Mouse (Mus musculus) layer of hippocampus, adult 11-12 months (tissue): ENCODE results near the gene Ccdc162.
A peak's percentile ranks its signal among the peaks of the same experiment; 100 is the strongest.

Experiments
- DNase-seq: peaks from one replicate; pipeline ENCODE4 v3.0.0; 2022; ENCODE audit warnings: low spot score

Gene Ccdc162

GRCm38 (mm10) chr10:41635276-41636033, 81.0 kb downstream of the Ccdc162 start:
- no peak for DNase-seq

DNA sequence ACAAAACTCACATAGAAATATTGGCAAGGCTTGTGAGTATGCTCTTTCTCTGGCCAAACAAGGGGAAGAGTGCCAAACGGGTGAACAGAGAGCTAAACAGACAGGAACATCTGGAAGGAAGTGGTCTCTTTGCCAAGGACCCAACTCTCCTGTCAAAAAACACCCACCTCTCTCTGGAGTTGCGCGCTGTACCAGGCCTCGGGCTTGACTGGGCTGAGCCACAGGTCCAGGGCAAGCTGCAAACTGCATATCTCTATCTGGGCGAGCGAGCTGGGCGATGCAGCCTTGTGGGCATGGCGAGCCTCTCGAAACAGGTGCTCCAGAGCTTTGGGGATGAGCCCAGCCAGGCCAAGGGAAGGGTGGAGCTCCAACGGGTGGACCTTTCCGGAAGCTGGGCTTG, 82.6 kb downstream of the Ccdc162 start:
- DNase-seq: no peak

DNA sequence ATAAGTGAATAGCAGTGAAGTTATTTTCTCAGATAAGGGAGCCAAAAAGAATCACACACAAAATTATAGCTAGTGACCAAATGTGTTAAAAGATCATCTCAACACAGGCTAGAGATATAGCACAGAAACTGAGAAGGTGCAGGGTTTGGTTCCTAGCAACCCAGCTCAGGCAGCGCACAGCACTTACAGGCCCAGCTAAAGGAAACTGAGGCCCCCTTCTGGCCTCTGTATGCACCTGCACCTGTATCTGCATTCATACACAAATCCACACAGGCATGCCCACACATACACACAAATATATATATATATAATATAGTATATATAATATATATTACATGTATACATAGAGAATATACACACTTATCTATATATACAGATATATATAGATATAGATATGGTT, 84.4 kb downstream of the Ccdc162 start:
- DNase-seq: no peak

- DNase-seq: no peak
These were observed 89.4 kb downstream of the Ccdc162 start for GRCm38 (mm10) chr10:41626996-41627395.

- no peak for DNase-seq
These were observed 96.4 kb downstream of the Ccdc162 start for GRCm38 (mm10) chr10:41619988-41620387.

DNA sequence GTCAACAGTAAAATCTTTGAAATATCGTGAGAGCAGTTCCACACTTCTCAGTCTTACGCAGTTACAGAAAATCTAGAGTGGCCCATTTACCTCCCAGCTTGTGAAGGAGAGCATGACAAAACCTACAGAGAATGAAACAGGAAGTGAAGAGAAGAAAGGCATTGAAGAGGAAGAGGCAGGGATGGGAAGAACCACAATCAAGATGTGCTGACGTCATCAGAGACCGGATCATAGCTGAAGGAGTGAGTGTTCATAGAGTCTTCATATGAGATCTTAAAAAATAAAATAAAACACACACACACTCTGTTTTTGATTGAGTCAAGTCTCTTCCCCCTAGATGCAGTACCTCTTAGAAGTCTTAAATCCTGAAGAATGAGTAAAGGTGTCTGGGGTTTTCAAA, 100.9 kb downstream of the Ccdc162 start:
- no peak for DNase-seq

DNA sequence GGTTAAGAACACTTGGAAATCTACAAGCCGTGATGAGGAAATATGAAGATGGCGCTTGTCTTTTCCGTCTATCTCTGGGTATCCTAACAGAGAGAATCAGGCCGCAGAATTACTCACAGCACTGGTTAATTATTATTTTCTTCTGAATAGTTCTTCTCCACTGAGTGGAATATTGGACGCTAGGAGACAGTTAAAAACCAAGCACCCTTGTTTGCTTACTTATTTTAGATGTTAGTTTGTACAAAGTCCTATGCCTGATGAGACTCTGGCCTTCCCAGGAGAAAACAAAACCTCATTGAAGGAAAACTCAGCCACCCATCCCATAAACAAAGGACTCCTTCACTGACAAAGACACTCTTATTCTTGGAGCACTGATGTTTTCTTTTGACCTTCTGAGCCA, 104.5 kb downstream of the Ccdc162 start:
- DNase-seq: no peak

GRCm38 (mm10) chr10:41609475-41609874, 107.0 kb downstream of the Ccdc162 start:
- no peak for DNase-seq

- no peak for DNase-seq
These were observed 107.9 kb downstream of the Ccdc162 start for GRCm38 (mm10) chr10:41608485-41608884.

- DNase-seq: no peak
These were observed 113.8 kb downstream of the Ccdc162 start for GRCm38 (mm10) chr10:41602667-41603066.

DNA sequence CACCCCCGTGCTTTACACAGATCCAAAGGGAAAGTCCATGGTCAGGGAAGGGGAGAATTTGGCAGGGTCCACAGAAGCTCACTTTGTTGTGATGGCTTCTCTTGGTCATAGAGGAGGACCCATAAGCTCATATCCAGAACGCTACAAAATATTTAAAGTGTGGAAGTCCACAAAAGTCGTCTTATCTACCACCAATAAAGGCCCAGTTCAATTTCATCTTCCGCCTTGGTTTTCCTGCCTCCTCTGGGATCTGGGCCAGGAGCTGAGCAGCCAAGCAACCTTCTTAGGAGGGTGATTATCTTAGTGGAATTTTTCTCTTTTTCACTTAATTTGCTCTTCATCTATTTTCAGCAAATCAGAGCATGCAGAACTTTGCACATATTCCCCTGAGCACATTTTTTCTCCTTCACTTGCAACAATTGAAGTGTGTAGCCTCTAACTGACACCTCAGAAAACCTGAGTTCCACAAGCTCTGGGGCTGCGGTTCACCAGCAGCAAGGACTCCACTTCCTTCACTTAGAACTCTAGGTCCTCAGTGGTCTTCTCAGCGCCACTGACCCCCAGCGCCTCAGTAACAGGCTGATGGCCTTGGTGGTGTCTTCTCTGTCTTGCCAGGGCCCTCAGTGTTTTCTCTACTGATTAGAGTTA, 114.4 kb downstream of the Ccdc162 start:
- no peak for DNase-seq

DNA sequence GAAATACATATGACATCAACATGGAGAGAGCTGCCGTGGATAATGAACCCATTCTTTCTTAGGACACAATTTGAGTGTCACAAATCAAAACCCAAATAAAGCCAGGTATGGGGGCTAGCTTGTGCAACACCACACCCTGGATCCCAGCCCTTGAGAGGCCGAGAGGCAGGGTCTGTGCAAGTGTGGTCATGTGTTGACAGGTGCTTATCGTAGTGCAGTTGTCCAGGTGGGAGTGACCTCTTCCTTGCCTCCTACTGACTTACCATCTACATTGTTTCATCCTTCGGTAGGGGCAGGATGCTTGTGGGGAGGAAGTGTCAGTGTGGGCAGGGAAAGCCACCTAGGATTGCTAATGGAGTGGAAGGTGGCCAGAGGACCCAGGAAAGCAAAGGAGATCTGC, 115.1 kb downstream of the Ccdc162 start:
- DNase-seq: no peak

DNA sequence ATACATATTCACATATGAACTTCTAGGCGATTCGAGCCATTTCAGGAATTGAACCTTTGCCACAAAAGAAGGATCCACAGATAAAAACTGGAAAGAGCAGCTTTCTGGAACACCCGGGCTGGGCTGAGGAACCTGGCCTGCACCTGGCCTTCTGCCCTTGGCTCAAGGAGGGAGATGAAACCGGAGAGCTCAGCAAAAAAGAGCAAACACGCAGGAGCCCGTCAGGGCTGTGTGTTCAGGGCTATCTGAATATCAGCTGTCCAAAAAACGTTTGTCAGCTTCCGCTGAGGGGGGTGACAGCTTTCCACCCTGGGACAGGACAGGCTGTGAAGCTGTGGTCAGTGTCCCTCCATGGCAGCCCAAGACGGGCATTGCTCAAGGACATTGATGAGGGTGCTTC, 117.4 kb downstream of the Ccdc162 start:
- DNase-seq: no peak

- peak; percentile 15 for DNase-seq
These were observed 118.2 kb downstream of the Ccdc162 start for GRCm38 (mm10) chr10:41598221-41598620.

- no peak for DNase-seq
These were observed 120.9 kb downstream of the Ccdc162 start for GRCm38 (mm10) chr10:41595550-41595949.

GRCm38 (mm10) chr10:41594957-41595356, 121.5 kb downstream of the Ccdc162 start:
- no peak for DNase-seq

DNA sequence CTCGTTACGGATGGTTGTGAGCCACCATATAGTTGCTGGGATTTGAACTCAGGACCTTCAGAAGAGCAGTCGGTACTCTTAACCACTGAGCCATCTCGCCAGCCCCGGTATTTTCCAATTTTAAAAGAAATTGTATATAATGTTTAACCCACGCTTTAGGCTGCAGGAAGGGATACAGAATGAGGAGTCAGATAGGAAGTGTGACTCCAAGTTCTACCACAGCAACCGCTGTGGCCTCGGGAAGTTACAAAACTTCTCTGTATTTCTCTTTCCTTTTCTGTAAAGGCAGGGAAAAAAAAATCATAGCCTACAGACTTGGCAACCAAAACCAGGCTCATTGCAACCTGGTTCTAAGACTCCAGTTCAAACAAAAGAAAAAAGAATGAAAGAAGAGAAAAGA, 122.0 kb downstream of the Ccdc162 start:
- no peak for DNase-seq

GRCm38 (mm10) chr10:41588616-41589015, 127.8 kb downstream of the Ccdc162 start:
- no peak for DNase-seq

DNA sequence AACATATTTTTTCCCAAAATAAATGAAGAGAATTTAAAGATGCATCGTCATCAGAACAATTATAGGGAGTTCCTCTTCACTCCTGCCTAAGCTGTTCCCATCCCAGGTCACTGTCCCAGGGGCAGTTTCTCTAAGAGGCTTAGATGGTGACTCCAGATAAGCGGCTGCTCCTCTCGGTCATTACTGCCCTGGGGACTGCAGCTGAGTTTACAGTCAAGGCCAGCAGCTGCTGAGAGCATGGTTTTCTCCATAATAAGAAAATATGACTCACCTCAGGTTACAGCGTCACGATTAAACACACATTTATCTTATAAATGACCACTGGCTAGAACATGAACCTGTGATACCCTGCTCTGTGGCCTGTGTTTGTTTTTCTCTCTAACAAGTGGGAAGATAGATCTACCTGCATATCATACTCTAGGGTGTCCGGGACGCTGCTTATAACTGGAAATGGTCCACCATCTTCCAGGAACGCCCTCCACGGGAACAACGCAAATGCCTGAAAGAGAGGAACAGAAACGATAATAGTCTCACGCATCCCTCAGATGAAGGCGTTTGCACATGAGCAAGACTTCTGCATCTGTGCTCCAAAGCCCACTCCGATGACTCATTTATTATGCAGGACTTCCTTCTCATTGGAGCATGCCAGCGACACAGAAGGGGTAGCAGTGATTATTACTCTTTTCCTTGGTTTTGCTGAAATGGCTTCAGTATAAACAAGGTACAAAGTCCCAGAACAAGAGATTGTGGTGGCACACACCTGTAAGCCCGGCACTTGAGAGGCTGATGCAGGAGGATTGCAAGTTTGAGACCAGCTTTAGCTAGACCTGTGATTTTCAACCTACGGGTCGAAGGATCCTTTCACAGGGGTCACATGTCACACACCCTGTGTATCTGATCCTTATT, 129.2 kb downstream of the Ccdc162 start:
- no peak for DNase-seq

DNA sequence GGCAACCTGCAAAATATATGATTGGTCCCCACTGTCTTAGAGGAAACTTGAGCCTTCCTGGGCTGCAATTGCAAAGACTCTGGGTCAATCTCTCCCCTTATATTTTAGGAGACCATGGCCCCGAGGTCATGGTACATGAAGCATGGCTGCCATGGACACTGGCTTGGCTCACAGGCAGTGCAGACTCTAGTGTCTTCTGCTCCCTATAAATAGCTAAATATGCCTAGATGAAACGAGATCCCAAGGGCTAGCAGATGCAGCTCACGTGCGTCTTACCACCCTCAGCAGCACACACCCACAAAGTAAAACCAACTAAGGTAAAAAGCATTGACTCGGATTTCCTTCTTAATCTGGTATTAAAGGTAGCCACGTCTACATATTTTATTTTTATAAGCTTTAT, 133.1 kb downstream of the Ccdc162 start:
- no peak for DNase-seq

- no peak for DNase-seq
These were observed 133.5 kb downstream of the Ccdc162 start for GRCm38 (mm10) chr10:41582901-41583361.

DNA sequence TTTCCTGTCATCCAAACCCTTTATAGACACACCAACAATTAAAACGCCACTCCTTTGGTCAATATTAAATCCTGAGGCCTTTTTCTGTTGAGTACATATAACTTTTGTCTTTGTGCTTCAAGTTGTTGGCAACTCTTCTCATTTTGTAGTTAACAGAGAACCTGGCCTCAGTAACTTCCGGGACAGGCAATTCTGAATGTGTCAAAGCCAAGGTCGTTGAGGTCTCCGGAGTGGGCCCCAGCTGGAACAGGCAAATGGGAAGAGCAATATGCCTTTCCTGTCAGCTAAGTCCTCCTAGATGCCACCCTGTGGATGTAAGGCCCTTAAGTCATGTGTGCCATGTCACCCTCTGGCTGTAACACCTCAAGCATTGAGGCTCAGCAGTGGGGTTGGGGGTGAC, 136.0 kb downstream of the Ccdc162 start:
- no peak for DNase-seq

- no peak for DNase-seq
These were observed 137.9 kb downstream of the Ccdc162 start for GRCm38 (mm10) chr10:41578541-41578940.
